Mouse (Mus musculus) heart, embryonic 14.5 days (tissue): ENCODE measurements around the gene Gabrr1. TPM values are rescaled to one million over a fixed set of nuclear protein-coding genes. Genes with fewer than 3 reads are reported as not detected.

ENCODE experiments used
- polyA plus RNA-seq: library from polyadenylated mRNA; unstranded; fragments of >200 nt; fragmentation: Nextera tagmentation; extraction: Ambion mirVana; gene quantifications from 2 replicates; pipeline ENCODE4 v1.2.1, GENCODE M21; 2014

Gene Gabrr1
- polyA plus RNA-seq, 1 experiment from 2014 or later, result 0.08 TPM

Other genes with a start within 250 kb of the Gabrr1 start
- gene Ankrd6, start 181.7 kb upstream of the Gabrr1 start, polyA plus RNA-seq, result 4.5 and 4.6 TPM in 2 replicates
- gene Rragd, start 149.5 kb upstream of the Gabrr1 start, polyA plus RNA-seq, result 53.2 and 54.8 TPM in 2 replicates
- 30.2 and 32.2 TPM in 2 replicates for gene Ube2j1, start 101.1 kb upstream of the Gabrr1 start, polyA plus RNA-seq
- 0.11 and 0.39 TPM in 2 replicates for gene Gabrr2, start 69.5 kb upstream of the Gabrr1 start, polyA plus RNA-seq
- 2.5 TPM in 2 replicates for gene Pm20d2, start 57.2 kb downstream of the Gabrr1 start, polyA plus RNA-seq
- 1.2 and 2.3 TPM in 2 replicates for gene Srsf12, start 76.5 kb downstream of the Gabrr1 start, polyA plus RNA-seq
- 101 and 119 TPM in 2 replicates for gene Pnrc1, start 157.6 kb downstream of the Gabrr1 start, polyA plus RNA-seq
- 14.2 and 16.0 TPM in 2 replicates for gene Rngtt, start 177.8 kb downstream of the Gabrr1 start, polyA plus RNA-seq